In genomic region chr12:3560596-3560995, GRCm38 (mm10) we compare ENCODE assay signal across 9 mouse cellular contexts. TPM values are rescaled to one million over a fixed set of nuclear protein-coding genes. Genes with fewer than 3 reads are reported as not detected.
A peak's percentile ranks its signal among the peaks of the same experiment; 100 is the strongest.
DNase-seq lines count a peak whose midpoint lies in the region; ATAC-seq lines count a peak whose summit lies in the region.
"Had no signal": no experiment of that assay in that cellular context is flagged by ENCODE, and none has a peak within 500 bp of the region (broad histone marks: within the 10 kb centered on the region; RNA-seq: fewer than 3 reads in every experiment).

No protein-coding gene starts in this region.

- no peak overlapping the region for H3K9ac ChIP-seq in embryonic facial prominence, embryonic 13.5 days
- H3K9ac ChIP-seq in liver, embryonic 13.5 days: no peak overlapping the region
- H3K9ac ChIP-seq: limb, embryonic 15.5 days had no signal

- H3K4me2 ChIP-seq in embryonic facial prominence, embryonic 13.5 days: no peak overlapping the region
- H3K4me2 ChIP-seq in liver, embryonic 13.5 days: no peak overlapping the region
- H3K4me2 ChIP-seq: limb, embryonic 15.5 days had no signal

- 30% methylated on average over 1 of the region's 1 CpGs for WGBS in heart, embryonic 10.5 days
- 39% methylated on average over 1 of the region's 1 CpGs for WGBS in embryonic facial prominence, embryonic 13.5 days
- WGBS in liver, embryonic 13.5 days (ENCODE audit: insufficient replicate concordance): 15% methylated on average over 1 of the region's 1 CpGs

- peak; percentile 74 for DNase-seq in heart, embryonic 10.5 days (ENCODE audit: low spot score)
- no peak for DNase-seq in heart, adult 8-10 months (ENCODE audit: low spot score)
- DNase-seq in MN1 (ENCODE audit: low spot score): peak; percentile 72
- peak; percentile 80 for DNase-seq in kidney, adult 9 months
- peak; percentile 26 for DNase-seq in liver, embryonic 13.5 days
- DNase-seq in retina, postnatal 7 days (ENCODE audit: low read depth, low spot score): peak; percentile 39
- DNase-seq in cerebellum, adult 11-12 months: no peak

- H3K36me3 ChIP-seq in heart, embryonic 10.5 days: no peaks in the 10 kb centered on the region
- H3K36me3 ChIP-seq in embryonic facial prominence, embryonic 13.5 days: no peaks in the 10 kb centered on the region
- H3K36me3 ChIP-seq in liver, embryonic 13.5 days: no peaks in the 10 kb centered on the region
- H3K36me3 ChIP-seq: limb, embryonic 15.5 days had no signal

- H3K4me1 ChIP-seq in heart, embryonic 10.5 days: no peaks in the 10 kb centered on the region
- no peaks in the 10 kb centered on the region for H3K4me1 ChIP-seq in embryonic facial prominence, embryonic 13.5 days
- H3K4me1 ChIP-seq in liver, embryonic 13.5 days (replicated peaks): peaks cover 12% of the 10 kb centered on the region
- H3K4me1 ChIP-seq: limb, embryonic 15.5 days had no signal

- ATAC-seq in embryonic facial prominence, embryonic 13.5 days (ENCODE audit: insufficient number of reproducible peaks, insufficient read depth, low FRiP score, low TSS enrichment, low read depth): 0 out of 2 replicates have a peak, but pooled peaks have one; percentile 58
- ATAC-seq in liver, embryonic 13.5 days (ENCODE audit: low read depth): peak; percentile 73

- no peak overlapping the region for H3K4me3 ChIP-seq in heart, embryonic 10.5 days
- H3K4me3 ChIP-seq in embryonic facial prominence, embryonic 13.5 days: no peak overlapping the region
- no peak overlapping the region for H3K4me3 ChIP-seq in liver, embryonic 13.5 days (replicated peaks)
- H3K4me3 ChIP-seq: limb, embryonic 15.5 days had no signal

- no peak overlapping the region for H3K27ac ChIP-seq in heart, embryonic 10.5 days
- no peak overlapping the region for H3K27ac ChIP-seq in embryonic facial prominence, embryonic 13.5 days
- no peak overlapping the region for H3K27ac ChIP-seq in liver, embryonic 13.5 days
- H3K27ac ChIP-seq: limb, embryonic 15.5 days had no signal

- no peaks in the 10 kb centered on the region for H3K9me3 ChIP-seq in heart, embryonic 10.5 days
- no peaks in the 10 kb centered on the region for H3K9me3 ChIP-seq in embryonic facial prominence, embryonic 13.5 days
- no peaks in the 10 kb centered on the region for H3K9me3 ChIP-seq in liver, embryonic 13.5 days (replicated peaks)
- H3K9me3 ChIP-seq: limb, embryonic 15.5 days had no signal

- no peaks in the 10 kb centered on the region for H3K27me3 ChIP-seq in heart, embryonic 10.5 days (ENCODE audit: insufficient read depth, poor library complexity, severe bottlenecking)
- H3K27me3 ChIP-seq in embryonic facial prominence, embryonic 13.5 days: no peaks in the 10 kb centered on the region
- H3K27me3 ChIP-seq in liver, embryonic 13.5 days: no peaks in the 10 kb centered on the region
- H3K27me3 ChIP-seq: limb, embryonic 15.5 days had no signal

RNA-seq across cellular contexts. Expression of gene Dtnb, which starts 11.6 kb away (rescaled TPM):
- 20.3 and 28.7 TPM in 2 replicates for polyA plus RNA-seq in heart, embryonic 10.5 days (2016; fragmentation: Nextera tagmentation; extraction: Ambion mirVana)
- 1 to 10 TPM; 6.8 to 9.1 (median 8.4) TPM for total RNA-seq in heart, adult 8-10 months (2022)
- 45.3 and 49.6 TPM in 2 replicates for polyA plus RNA-seq in embryonic facial prominence, embryonic 13.5 days (2015; fragmentation: Nextera tagmentation; extraction: Ambion mirVana)
- 16.3 and 17.4 TPM in 2 replicates for polyA plus RNA-seq in liver, embryonic 13.5 days (2015; fragmentation: Nextera tagmentation; extraction: Ambion mirVana)

Comparison
In these comparisons a context has a peak if more than half of its experiments do, and no peak if none do; other contexts are left out.
1. DNase-seq: peak in heart, embryonic 10.5 days (single experiment), MN1 (single experiment), kidney, adult 9 months (single experiment), liver, embryonic 13.5 days (single experiment) and retina, postnatal 7 days (single experiment); none in heart, adult 8-10 months (single experiment) and cerebellum, adult 11-12 months (single experiment).